Mouse (Mus musculus) left cerebral cortex, adult 8-10 months (tissue): ENCODE results near the gene Pde4c. TPM values are rescaled to one million over a fixed set of nuclear protein-coding genes. Genes with fewer than 3 reads are reported as not detected.

ENCODE experiments used
- DNase-seq, 2 experiments: peaks; one replicate each; pipeline ENCODE4 v3.0.0; 2022; ENCODE audit warnings: low spot score in 2 of 2
- total RNA-seq, 4 experiments: library from RNA; stranded (reverse); gene quantifications; 2 replicates each; pipeline ENCODE4 v1.2.4; 2022

Gene Pde4c
- total RNA-seq, 4 experiments from 2014 or later: 1.7 to 2.8 (median 2.2) TPM

- DNase-seq: no peak
Observed at GRCm38 (mm10) chr8:70697366-70698250, 25.9 kb upstream of the Pde4c start.

DNA sequence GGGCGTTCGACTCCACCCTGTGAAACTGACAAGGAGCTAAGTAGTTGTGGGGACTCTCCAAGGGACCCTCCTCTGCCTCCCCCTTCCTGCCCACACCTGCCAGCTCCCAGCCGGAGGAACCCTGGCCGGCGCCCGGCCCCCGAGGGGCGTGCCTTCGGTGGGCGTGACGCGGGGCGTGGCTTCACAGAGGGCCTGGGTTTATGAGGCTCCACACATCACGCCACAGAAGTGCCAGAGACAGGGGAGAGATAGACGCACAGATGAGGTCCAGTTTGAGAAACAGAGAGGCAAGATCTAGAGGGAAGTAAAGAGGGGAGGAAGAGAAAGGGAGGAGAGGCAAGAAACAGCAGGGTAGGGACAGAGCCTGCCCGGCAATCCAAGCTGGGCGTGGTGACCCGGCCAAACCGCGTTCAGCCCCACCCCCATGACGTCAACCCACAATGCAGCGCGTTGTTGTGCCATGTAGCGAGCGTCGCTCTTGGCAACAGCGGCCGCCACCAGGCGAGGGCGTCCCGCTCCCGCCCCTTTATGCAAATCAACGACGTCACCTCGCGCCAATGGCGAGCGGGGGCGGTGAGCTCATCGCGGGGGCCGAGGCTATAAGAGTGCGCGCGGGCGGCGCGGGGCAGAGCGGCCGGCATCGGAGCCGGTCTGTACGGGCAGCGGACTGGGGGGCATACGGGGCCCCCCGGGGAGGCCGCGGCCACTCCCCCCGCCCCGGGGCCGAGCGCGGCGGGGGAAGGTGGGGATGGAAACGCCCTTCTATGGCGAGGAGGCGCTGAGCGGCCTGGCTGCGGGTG lies 25.0 kb upstream of the Pde4c start, which contains the start of gene Jund:
Gene Jund (plus strand): TSS at position 640 of the 800 bp plus-strand sequence.
- peak; percentile 97 to 98 for DNase-seq

GRCm38 (mm10) chr8:70699116-70699833 lies 24.2 kb upstream of the Pde4c start:
- DNase-seq: peak in 1 of 2 experiments; percentile 57

GRCm38 (mm10) chr8:70699834-70700554 lies 23.5 kb upstream of the Pde4c start:
- peak; percentile 80 for DNase-seq

DNA sequence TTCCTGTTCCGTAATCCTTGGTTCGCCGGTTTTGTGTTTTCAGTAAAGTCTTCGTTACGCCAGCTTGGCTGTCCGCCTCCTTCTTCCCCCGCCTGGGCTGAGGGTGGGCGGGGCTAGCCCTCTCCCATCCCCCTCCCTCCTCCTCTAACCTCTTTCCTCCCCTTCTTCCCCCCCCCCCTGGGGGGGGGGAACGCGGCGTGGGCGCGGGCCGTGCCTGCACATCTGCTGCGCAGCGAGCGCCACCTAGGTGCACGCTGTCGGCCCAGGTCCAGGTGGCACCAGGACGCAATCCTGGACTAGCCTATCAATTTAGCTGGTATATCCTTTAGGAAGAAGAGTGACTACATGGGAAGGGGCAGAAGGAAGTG lies 23.0 kb upstream of the Pde4c start:
- peak; percentile 74 to 89 for DNase-seq

GRCm38 (mm10) chr8:70701048-70701981 lies 22.2 kb upstream of the Pde4c start:
- no peak for DNase-seq

DNA sequence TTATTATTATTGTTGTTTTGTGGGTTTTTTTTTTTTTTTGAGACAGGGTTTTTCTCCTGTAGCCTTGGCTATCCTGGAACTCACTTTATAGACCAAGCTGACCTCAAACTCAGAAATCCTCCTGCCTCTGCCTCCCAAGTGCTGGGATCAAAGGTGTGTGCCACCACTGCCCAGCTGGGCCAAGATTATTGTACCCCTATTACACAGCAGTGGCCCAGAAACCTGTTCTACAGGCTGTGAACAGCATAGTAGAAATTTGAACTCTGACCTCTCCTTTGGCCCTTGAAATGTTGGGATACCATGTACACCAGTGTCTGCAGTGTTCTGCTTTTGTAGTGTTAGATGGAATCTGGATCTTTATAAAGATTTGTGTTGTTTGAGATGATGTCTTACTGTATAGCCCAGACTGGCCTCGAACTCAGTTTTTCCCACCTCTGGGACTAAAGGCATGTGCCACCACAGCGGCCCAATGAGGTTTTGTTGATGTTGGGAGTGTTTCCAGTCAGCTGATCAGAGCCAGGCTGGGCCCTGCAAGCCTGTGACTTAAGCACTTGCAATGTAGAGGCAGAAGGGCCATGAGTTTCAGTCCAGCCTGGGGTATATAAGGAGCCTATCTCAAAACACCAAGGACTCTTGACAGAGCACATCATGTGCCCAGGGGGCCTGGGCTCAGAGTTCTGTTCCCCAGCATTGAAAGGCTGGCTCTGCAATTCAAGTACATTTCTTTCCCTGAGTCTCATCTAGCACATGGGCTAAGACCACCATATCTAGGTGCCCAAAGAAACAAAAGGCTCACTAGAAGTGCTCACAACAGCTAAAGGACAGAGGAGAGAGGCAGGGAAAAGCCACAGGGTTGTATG lies 21.3 kb upstream of the Pde4c start:
- no peak for DNase-seq

DNA sequence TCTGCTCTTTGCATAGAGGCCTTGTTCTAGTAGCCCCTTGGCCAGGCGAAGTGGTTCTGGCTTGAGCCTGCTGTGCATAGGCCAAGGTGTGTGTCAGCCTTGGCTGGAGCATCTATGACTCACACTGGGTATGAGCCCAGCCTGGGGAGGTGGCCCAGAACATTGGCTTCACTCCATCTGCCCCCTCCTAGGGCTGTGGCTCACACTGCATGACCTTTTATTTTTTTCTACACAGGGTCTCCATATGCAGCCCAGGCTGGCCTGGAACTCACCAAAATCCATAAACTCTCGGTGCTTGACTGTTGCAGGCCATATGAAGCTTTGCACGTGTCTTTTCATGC lies 20.7 kb upstream of the Pde4c start:
- peak in 1 of 2 experiments; percentile 57 for DNase-seq

GRCm38 (mm10) chr8:70703287-70703686 lies 20.2 kb upstream of the Pde4c start, which contains the start of gene Iqcn:
Gene Iqcn, plus strand, starts transcription at chr8:70703457.
- no peak for DNase-seq

GRCm38 (mm10) chr8:70708281-70708680 lies 15.2 kb upstream of the Pde4c start:
- no peak for DNase-seq

- no peak for DNase-seq
Observed at GRCm38 (mm10) chr8:70709794-70710193, 13.7 kb upstream of the Pde4c start.

GRCm38 (mm10) chr8:70710296-70710695 lies 13.2 kb upstream of the Pde4c start:
- DNase-seq: no peak

DNA sequence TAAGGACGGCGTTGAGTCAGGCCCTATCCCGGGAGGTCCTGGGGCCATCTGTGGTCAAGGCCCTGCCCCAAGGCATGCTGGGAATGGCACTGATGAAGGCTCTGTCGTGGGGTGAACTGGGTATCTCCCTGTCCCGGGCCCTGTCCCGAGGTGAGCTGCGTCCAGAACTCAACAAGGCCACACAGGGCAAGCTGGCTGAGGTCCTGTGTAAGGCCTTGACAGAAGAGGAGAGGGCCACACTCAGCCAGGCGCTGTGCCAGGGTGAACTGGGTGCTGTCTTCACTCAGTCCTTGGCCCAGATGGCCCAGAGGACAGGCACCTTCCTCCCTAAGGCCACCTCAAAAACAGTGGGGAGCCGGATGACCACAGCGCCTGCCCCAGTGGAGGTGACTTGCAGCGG lies 12.5 kb upstream of the Pde4c start:
- no peak for DNase-seq

GRCm38 (mm10) chr8:70713991-70714390 lies 9.5 kb upstream of the Pde4c start:
- DNase-seq: no peak

DNA sequence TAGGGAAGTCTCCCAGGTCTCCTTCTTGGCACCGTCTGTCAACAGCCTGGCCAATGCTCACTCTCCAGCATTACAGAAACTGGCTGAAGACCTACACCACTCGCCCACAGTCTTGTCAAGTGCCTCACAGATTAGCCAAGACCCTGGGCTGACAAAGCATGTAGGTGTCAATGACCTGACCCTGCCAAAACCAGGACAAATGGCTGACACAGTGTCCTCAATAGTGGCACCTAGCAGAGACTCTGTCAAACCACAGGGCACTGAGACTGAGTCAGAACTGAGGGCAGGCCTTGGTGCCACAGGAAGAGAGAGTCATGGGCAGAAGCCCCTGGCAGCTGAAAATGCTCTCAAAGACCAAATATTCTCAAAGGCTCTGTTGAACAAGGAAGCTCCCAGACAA lies 8.4 kb upstream of the Pde4c start:
- DNase-seq: no peak

DNA sequence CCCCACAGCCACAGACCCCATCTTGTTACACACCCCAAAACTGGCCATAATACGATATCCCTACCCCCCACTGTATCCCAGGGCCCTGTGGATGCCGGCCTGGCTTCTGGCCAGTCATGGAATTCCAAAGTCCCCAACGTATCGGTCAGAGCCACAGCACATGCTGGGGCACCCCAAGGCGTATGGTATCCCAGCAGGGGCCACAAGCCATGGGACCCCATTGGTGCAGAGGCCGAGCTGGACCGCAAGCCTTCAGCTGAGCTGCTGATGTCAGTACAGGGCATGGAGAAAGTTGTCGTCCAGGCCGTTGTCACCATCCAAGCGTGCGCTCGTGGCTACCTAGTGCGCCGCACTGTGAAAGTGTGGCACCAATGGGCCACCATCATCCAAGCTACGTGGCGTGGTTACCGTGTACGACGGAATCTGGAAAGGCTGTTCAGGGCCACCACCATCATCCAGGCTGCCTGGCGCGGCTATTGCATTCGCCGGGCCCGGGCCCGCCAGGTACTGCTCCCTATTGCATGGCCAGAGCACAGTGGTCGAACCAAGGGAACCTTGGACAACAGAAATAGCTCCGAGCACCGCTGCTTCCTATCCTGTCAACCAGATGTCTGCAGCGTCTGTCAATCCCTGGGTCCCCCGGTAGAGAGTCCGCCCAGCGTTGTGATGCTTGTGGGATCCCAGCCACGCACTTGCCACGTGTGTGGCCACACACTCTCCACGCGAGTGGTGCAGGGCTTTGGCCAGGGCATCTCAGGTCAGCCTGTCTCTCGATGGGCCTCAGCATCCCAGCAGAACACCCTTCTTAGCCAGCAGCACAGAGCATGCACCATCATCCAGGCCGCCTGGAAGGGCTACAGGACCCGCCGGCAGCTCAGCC lies 6.8 kb upstream of the Pde4c start:
- no peak for DNase-seq

GRCm38 (mm10) chr8:70718297-70718696 lies 5.2 kb upstream of the Pde4c start, which contains the start of gene Gm3336:
Gene Gm3336, plus strand, starts transcription at chr8:70718543.
- peak in 1 of 2 experiments; percentile 48 for DNase-seq

DNA sequence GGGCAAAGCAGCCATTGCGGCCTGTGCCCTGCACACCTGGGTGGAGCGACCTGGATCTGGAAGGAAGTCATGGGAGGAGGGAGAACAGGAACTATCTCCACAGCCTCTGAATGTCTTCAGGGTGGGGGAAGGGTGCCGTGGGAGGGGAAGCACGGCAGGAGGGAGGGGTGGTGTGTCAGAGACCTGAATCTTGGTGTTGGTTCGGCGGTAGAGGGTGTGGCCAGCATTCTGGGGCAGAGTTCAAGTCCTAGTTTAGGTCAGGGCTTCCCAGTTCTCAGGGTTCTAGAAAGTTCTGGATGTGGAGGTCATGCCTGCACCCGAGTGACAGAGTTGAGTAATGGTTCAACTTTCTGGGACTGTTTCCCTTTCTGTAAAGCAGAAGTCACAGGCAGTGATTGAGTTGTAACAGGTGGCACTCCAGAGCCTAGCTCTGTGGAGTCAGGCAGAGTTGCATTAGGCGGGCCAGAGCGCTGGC lies 3.7 kb upstream of the Pde4c start:
- DNase-seq: no peak
